Mouse (Mus musculus): ENCODE data around the gene Gm20518. TPM values are rescaled to one million over a fixed set of nuclear protein-coding genes. Genes with fewer than 3 reads are reported as not detected.

The Gm20518 gene
- 0.30 TPM in 1 of 2 replicates, not detected in the other for total RNA-seq (2021)
- long read RNA-seq, partial matches to known transcripts: 1 of 4 reads
- long read RNA-seq, other reads (novel, unspliced or antisense): 3 of 4 reads

- peak; percentile 99 for DNase-seq
Measured at GRCm38 (mm10) chr16:17891567-17891959, at the start of gene Gm20518. Gene Gm20518, minus strand, starts transcription at chr16:17891671.

- DNase-seq: no peak
Measured at GRCm38 (mm10) chr16:17939255-17939751, 47.8 kb upstream of the Gm20518 start.

GRCm38 (mm10) chr16:17938821-17939220 is 47.4 kb upstream of the Gm20518 start:
- DNase-seq: peak; percentile 73

GRCm38 (mm10) chr16:17938187-17938586 is 46.7 kb upstream of the Gm20518 start:
- no peak for DNase-seq

- peak; percentile 26 for DNase-seq
Measured at GRCm38 (mm10) chr16:17936776-17937175, 45.3 kb upstream of the Gm20518 start.

- DNase-seq: peak; percentile 27
Measured at GRCm38 (mm10) chr16:17934445-17934910, 43.0 kb upstream of the Gm20518 start.

GRCm38 (mm10) chr16:17933594-17934444 is 42.3 kb upstream of the Gm20518 start:
- no peak for DNase-seq

- no peak for DNase-seq
Measured at GRCm38 (mm10) chr16:17931906-17932460, 40.5 kb upstream of the Gm20518 start.

GRCm38 (mm10) chr16:17929631-17930030 is 38.2 kb upstream of the Gm20518 start:
- no peak for DNase-seq

- no peak for DNase-seq
Measured at GRCm38 (mm10) chr16:17929211-17929610, 37.7 kb upstream of the Gm20518 start.

GRCm38 (mm10) chr16:17928627-17929104 is 37.2 kb upstream of the Gm20518 start:
- peak; percentile 62 for DNase-seq

- DNase-seq: peak; percentile 87
Measured at GRCm38 (mm10) chr16:17928087-17928580, 36.7 kb upstream of the Gm20518 start, which contains the start of gene Slc25a1. Gene Slc25a1, minus strand, starts transcription at chr16:17928219.

GRCm38 (mm10) chr16:17927351-17928082 is 36.0 kb upstream of the Gm20518 start:
- DNase-seq: peak; percentile 58

- DNase-seq: peak; percentile 30
Measured at GRCm38 (mm10) chr16:17922163-17922538, 30.7 kb upstream of the Gm20518 start.

- DNase-seq: peak; percentile 93
Measured at GRCm38 (mm10) chr16:17921325-17922162, 30.1 kb upstream of the Gm20518 start.

GRCm38 (mm10) chr16:17920586-17920985 is 29.1 kb upstream of the Gm20518 start:
- DNase-seq: no peak

GRCm38 (mm10) chr16:17914307-17915249 is 23.1 kb upstream of the Gm20518 start, which contains the start of gene Gsc2:
Gene Gsc2, minus strand, starts transcription at chr16:17915059.
- DNase-seq: peak; percentile 41

GRCm38 (mm10) chr16:17911052-17911595 is 19.7 kb upstream of the Gm20518 start, which contains the start of gene Ess2:
Gene Ess2, minus strand, starts transcription at chr16:17911348.
- DNase-seq: peak; percentile 81

GRCm38 (mm10) chr16:17898462-17898861 is 7.0 kb upstream of the Gm20518 start, which contains the start of the genes Dgcr2 and Tssk2:
Gene Dgcr2, minus strand, starts transcription at chr16:17898562.
Gene Tssk2, plus strand, starts transcription at chr16:17898637.
- DNase-seq: no peak

Data from adrenal gland, postnatal 25 days (tissue).